Mouse (Mus musculus) C2C12 (cell line): ENCODE data around the gene Fsip1.

Experiments used
- CTCF ChIP-seq: IDR thresholded peaks from one replicate; pipeline ENCODE4 v1.5.1; 2011; ENCODE audit not compliant: control insufficient read depth, insufficient read depth, insufficient read length
- MYOD1 ChIP-seq: IDR thresholded peaks from one replicate; pipeline ENCODE4 v1.6.1; 2011; ENCODE audit warnings: low read depth; ENCODE audit not compliant: control insufficient read depth, insufficient read length
- MYOG ChIP-seq: IDR thresholded peaks from one replicate; pipeline ENCODE4 v1.6.1; 2011; ENCODE audit not compliant: control insufficient read depth, insufficient read length; ENCODE audit errors: extremely low read depth

DNA sequence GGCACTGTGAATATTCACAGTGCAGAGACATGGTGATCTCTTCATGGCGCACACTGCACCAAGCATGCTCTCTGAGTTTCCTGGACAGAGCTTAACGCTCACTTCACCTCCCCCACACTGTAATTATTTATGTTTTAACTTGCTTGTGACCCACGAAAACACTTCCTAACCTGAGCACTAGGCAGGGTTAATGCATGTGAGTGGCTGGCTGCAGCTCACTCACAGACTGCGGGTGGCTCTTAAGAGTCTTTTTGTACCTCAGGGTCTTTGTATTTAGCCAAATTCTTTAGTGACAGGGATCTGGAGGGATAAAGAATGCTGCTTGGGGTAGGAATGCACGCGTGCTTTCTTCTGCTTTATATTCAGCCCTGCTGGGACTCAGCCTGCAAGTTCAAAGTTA is 96.2 kb downstream of the Fsip1 start:
- TF ChIP-seq MYOG (no peak), CTCF (no peak), MYOD1 (no peak)
